Mouse (Mus musculus): ENCODE measurements around the gene Mfsd14a. TPM values are rescaled to one million over a fixed set of nuclear protein-coding genes. Genes with fewer than 3 reads are reported as not detected.

The Mfsd14a gene
- polyA plus RNA-seq, 1 experiment from 2014 or later: 40.0 TPM

- Histone ChIP-seq H3K4me3 (ENCODE audit: low read depth, low read length) (no peak overlapping the region), H3K27me3 (replicated peaks; ENCODE audit: control insufficient read depth, insufficient read depth, low read length) (no peaks in the 10 kb centered on the region), H3K4me1 (replicated peaks; ENCODE audit: control insufficient read depth, insufficient read depth, low read length) (0 out of 2 replicates have a peak, but pooled peaks cover 3% of the 10 kb centered on the region), H3K4me2 (replicated peaks; ENCODE audit: low read depth) (no peak overlapping the region), H3K27ac (ENCODE audit: low read depth, low read length) (no peak overlapping the region), H3K36me3 (ENCODE audit: control insufficient read depth, insufficient read depth) (peaks cover 67% of the 10 kb centered on the region), H3K9ac (ENCODE audit: low read depth, low read length) (no peak overlapping the region), H3K9me3 (ENCODE audit: control insufficient read depth) (no peaks in the 10 kb centered on the region)
- WGBS: 92% methylated on average over 6 of the region's 6 CpGs
- ATAC-seq: no peak
- no peak for TF ChIP-seq CTCF (IDR thresholded peaks at IDR 0.05; ENCODE audit: low read depth)
Observed at GRCm38 (mm10) chr3:116641811-116642371, 20.6 kb downstream of the Mfsd14a start.

- 0 out of 2 replicates have a peak, but pooled peaks cover 3% of the 10 kb centered on the region for H3K4me1 ChIP-seq (replicated peaks; ENCODE audit: control insufficient read depth, insufficient read depth, low read length)
- WGBS: 73% methylated on average over 1 of the region's 1 CpGs
- ATAC-seq: no peak
- TF ChIP-seq CTCF (IDR thresholded peaks at IDR 0.05; ENCODE audit: low read depth): no peak
- H3K36me3 ChIP-seq (ENCODE audit: control insufficient read depth, insufficient read depth): peaks cover 69% of the 10 kb centered on the region
- no peak overlapping the region for H3K4me2 ChIP-seq (replicated peaks; ENCODE audit: low read depth)
- no peaks in the 10 kb centered on the region for H3K27me3 ChIP-seq (replicated peaks; ENCODE audit: control insufficient read depth, insufficient read depth, low read length)
- H3K27ac ChIP-seq (ENCODE audit: low read depth, low read length): no peak overlapping the region
- H3K9me3 ChIP-seq (ENCODE audit: control insufficient read depth): no peaks in the 10 kb centered on the region
- H3K9ac ChIP-seq (ENCODE audit: low read depth, low read length): no peak overlapping the region
- H3K4me3 ChIP-seq (ENCODE audit: low read depth, low read length): no peak overlapping the region
Observed at GRCm38 (mm10) chr3:116640024-116640423, 22.5 kb downstream of the Mfsd14a start.

- H3K9me3 ChIP-seq (ENCODE audit: control insufficient read depth): no peaks in the 10 kb centered on the region
- no peaks in the 10 kb centered on the region for H3K27me3 ChIP-seq (replicated peaks; ENCODE audit: control insufficient read depth, insufficient read depth, low read length)
- no peak overlapping the region for H3K4me2 ChIP-seq (replicated peaks; ENCODE audit: low read depth)
- H3K36me3 ChIP-seq (ENCODE audit: control insufficient read depth, insufficient read depth): peaks cover 73% of the 10 kb centered on the region
- H3K9ac ChIP-seq (ENCODE audit: low read depth, low read length): no peak overlapping the region
- no peak for ATAC-seq
- H3K27ac ChIP-seq (ENCODE audit: low read depth, low read length): no peak overlapping the region; the same call in 1 of the 2 replicates
- 82% methylated on average over 7 of the region's 7 CpGs for WGBS
- no peak overlapping the region for H3K4me3 ChIP-seq (ENCODE audit: low read depth, low read length)
- no peak for TF ChIP-seq CTCF (IDR thresholded peaks at IDR 0.05; ENCODE audit: low read depth)
- H3K4me1 ChIP-seq (replicated peaks; ENCODE audit: control insufficient read depth, insufficient read depth, low read length): 0 out of 2 replicates have a peak, but pooled peaks cover 3% of the 10 kb centered on the region
Observed at GRCm38 (mm10) chr3:116638572-116638971, 23.9 kb downstream of the Mfsd14a start.

- TF ChIP-seq CTCF (IDR thresholded peaks at IDR 0.05; ENCODE audit: low read depth): no peak
- no peak overlapping the region for H3K4me2 ChIP-seq (replicated peaks; ENCODE audit: low read depth)
- WGBS: 52% methylated on average over 9 of the region's 9 CpGs
- no peak overlapping the region for H3K4me3 ChIP-seq (ENCODE audit: low read depth, low read length)
- H3K27me3 ChIP-seq (replicated peaks; ENCODE audit: control insufficient read depth, insufficient read depth, low read length): no peaks in the 10 kb centered on the region
- no peak overlapping the region for H3K27ac ChIP-seq (ENCODE audit: low read depth, low read length)
- H3K4me1 ChIP-seq (replicated peaks; ENCODE audit: control insufficient read depth, insufficient read depth, low read length): 0 out of 2 replicates have a peak, but pooled peaks cover 3% of the 10 kb centered on the region
- no peak overlapping the region for H3K9ac ChIP-seq (ENCODE audit: low read depth, low read length)
- H3K9me3 ChIP-seq (ENCODE audit: control insufficient read depth): no peaks in the 10 kb centered on the region
- H3K36me3 ChIP-seq (ENCODE audit: control insufficient read depth, insufficient read depth): peaks cover 75% of the 10 kb centered on the region
- peak; percentile 84 for ATAC-seq
Observed at GRCm38 (mm10) chr3:116637693-116638476, 24.6 kb downstream of the Mfsd14a start.

- no peak for TF ChIP-seq CTCF (IDR thresholded peaks at IDR 0.05; ENCODE audit: low read depth)
- Histone ChIP-seq H3K27ac (ENCODE audit: low read depth, low read length) (0 out of 2 replicates have a peak overlapping the region, but pooled peaks have one; percentile 15), H3K4me3 (ENCODE audit: low read depth, low read length) (no peak overlapping the region), H3K4me2 (replicated peaks; ENCODE audit: low read depth) (no peak overlapping the region), H3K27me3 (replicated peaks; ENCODE audit: control insufficient read depth, insufficient read depth, low read length) (no peaks in the 10 kb centered on the region), H3K36me3 (ENCODE audit: control insufficient read depth, insufficient read depth) (peaks cover 68% of the 10 kb centered on the region), H3K4me1 (replicated peaks; ENCODE audit: control insufficient read depth, insufficient read depth, low read length) (0 out of 2 replicates have a peak, but pooled peaks cover 3% of the 10 kb centered on the region), H3K9me3 (ENCODE audit: control insufficient read depth) (no peaks in the 10 kb centered on the region), H3K9ac (ENCODE audit: low read depth, low read length) (no peak overlapping the region)
- WGBS: 44% methylated on average over 5 of the region's 5 CpGs
- no peak for ATAC-seq
Observed at GRCm38 (mm10) chr3:116635799-116636198, 26.7 kb downstream of the Mfsd14a start.

- Histone ChIP-seq H3K27me3 (replicated peaks; ENCODE audit: control insufficient read depth, insufficient read depth, low read length) (no peaks in the 10 kb centered on the region), H3K27ac (ENCODE audit: low read depth, low read length) (no peak overlapping the region), H3K36me3 (ENCODE audit: control insufficient read depth, insufficient read depth) (peaks cover 60% of the 10 kb centered on the region), H3K4me1 (replicated peaks; ENCODE audit: control insufficient read depth, insufficient read depth, low read length) (0 out of 2 replicates have a peak, but pooled peaks cover 3% of the 10 kb centered on the region), H3K4me2 (replicated peaks; ENCODE audit: low read depth) (no peak overlapping the region), H3K4me3 (ENCODE audit: low read depth, low read length) (no peak overlapping the region), H3K9me3 (ENCODE audit: control insufficient read depth) (no peaks in the 10 kb centered on the region), H3K9ac (ENCODE audit: low read depth, low read length) (no peak overlapping the region)
- 91% methylated on average over 8 of the region's 8 CpGs for WGBS
- no peak for ATAC-seq
- TF ChIP-seq CTCF (IDR thresholded peaks at IDR 0.05; ENCODE audit: low read depth): no peak
Observed at GRCm38 (mm10) chr3:116634853-116635252, 27.6 kb downstream of the Mfsd14a start.
